Mouse (Mus musculus): ENCODE results near the gene AU040320. TPM values are rescaled to one million over a fixed set of nuclear protein-coding genes. Genes with fewer than 3 reads are reported as not detected.

AU040320 gene
- polyA plus RNA-seq, 1 experiment from 2014 or later = 29.8 TPM

DNA sequence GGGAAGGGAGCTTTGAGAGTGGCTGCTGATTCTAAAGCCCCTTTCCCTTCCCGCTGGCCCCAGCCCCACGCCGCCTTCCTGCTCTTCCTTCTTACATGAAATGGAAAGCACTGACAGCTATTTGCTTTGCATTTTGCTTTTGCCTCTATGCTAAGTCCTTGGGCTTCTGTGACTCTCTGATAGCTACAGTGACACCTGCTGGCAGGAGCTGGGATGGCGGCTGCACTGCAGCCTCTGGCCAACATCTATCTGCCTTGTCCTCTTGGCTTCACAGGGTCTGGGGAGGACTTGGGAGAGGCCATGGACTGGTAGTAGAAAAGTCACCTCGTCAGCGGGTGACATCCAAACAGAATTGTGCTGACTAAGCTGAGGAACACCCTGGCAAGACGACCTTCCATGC, 86.5 kb downstream of the AU040320 start:
- Histone ChIP-seq H3K27ac (ENCODE audit: poor library complexity, severe bottlenecking) (no peak overlapping the region), H3K4me3 (no peak overlapping the region), H3K36me3 (peaks cover 37% of the 10 kb centered on the region), H3K4me2 (no peak overlapping the region), H3K27me3 (replicated peaks) (no peaks in the 10 kb centered on the region), H3K9ac (no peak overlapping the region), H3K9me3 (replicated peaks) (no peaks in the 10 kb centered on the region), H3K4me1 (replicated peaks) (peaks cover 14% of the 10 kb centered on the region; the same call in 1 of the 2 replicates)
- ATAC-seq (ENCODE audit: insufficient number of reproducible peaks, low FRiP score) = no peak
- WGBS = 11% methylated on average over 7 of the region's 7 CpGs

GRCm38 (mm10) chr4:126840996-126841560, 87.7 kb downstream of the AU040320 start:
- no peak overlapping the region for H3K4me3 ChIP-seq
- 87% methylated on average over 15 of the region's 15 CpGs for WGBS
- H3K27ac ChIP-seq (ENCODE audit: poor library complexity, severe bottlenecking) = no peak overlapping the region
- ATAC-seq (ENCODE audit: insufficient number of reproducible peaks, low FRiP score) = no peak
- peaks cover 14% of the 10 kb centered on the region; the same call in 1 of the 2 replicates for H3K4me1 ChIP-seq (replicated peaks)
- H3K36me3 ChIP-seq = peaks cover 28% of the 10 kb centered on the region
- no peaks in the 10 kb centered on the region for H3K27me3 ChIP-seq (replicated peaks)
- H3K9me3 ChIP-seq (replicated peaks) = no peaks in the 10 kb centered on the region
- H3K9ac ChIP-seq = no peak overlapping the region
- H3K4me2 ChIP-seq = no peak overlapping the region

DNA sequence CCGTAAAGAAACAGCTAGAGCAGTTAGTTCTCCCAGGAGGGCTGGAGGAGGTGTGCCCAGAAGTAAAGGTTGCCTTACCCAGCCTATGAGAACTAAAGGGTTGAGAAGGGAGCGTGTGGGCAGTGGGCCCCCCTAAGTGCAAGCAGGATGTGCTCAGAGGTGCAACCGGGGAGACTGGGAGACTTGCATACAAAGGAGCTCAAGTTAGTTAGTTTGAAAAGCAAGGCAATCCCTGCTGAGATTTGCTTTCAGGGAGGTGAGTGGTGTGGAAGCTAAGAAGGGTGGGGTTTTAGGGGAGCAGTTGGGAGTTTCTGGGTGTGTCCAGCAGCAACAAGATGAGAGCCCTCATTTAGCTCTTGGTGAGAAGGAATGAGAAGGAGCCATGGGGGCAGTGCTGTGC, 89.6 kb downstream of the AU040320 start:
- no peak overlapping the region for H3K4me3 ChIP-seq
- H3K27me3 ChIP-seq (replicated peaks) = no peaks in the 10 kb centered on the region
- no peak for ATAC-seq (ENCODE audit: insufficient number of reproducible peaks, low FRiP score)
- no peaks in the 10 kb centered on the region for H3K9me3 ChIP-seq (replicated peaks)
- peaks cover 32% of the 10 kb centered on the region for H3K36me3 ChIP-seq
- peaks cover 12% of the 10 kb centered on the region; the same call in 1 of the 2 replicates for H3K4me1 ChIP-seq (replicated peaks)
- no peak overlapping the region for H3K27ac ChIP-seq (ENCODE audit: poor library complexity, severe bottlenecking)
- 66% methylated on average over 3 of the region's 3 CpGs for WGBS
- no peak overlapping the region for H3K4me2 ChIP-seq
- H3K9ac ChIP-seq = no peak overlapping the region

DNA sequence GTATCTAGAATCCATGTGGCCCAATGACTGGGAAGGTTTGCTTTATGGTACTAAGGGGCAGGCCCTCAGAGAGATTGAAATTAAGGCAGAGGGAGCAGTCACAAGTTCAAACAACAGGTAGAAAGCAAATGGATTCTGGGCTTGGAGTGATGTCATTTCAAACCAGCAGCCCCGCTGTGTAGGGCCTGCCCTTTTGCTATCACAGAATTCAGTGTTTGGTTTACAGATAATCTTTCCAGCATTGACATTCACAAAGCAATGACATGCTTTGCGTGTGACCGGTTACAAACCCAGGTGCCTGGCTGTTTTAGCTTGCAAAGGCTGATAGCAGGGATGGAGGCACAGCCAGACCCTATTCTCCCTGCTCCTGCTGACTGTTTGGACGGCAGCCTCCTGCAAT, 92.3 kb downstream of the AU040320 start:
- H3K27me3 ChIP-seq (replicated peaks) = no peaks in the 10 kb centered on the region
- H3K4me3 ChIP-seq = no peak overlapping the region
- no peaks in the 10 kb centered on the region for H3K9me3 ChIP-seq (replicated peaks)
- H3K4me1 ChIP-seq (replicated peaks) = peaks cover 15% of the 10 kb centered on the region
- no peak overlapping the region for H3K27ac ChIP-seq (ENCODE audit: poor library complexity, severe bottlenecking)
- no peak overlapping the region for H3K9ac ChIP-seq
- H3K4me2 ChIP-seq = no peak overlapping the region
- no peak for ATAC-seq (ENCODE audit: insufficient number of reproducible peaks, low FRiP score)
- H3K36me3 ChIP-seq = peaks cover 47% of the 10 kb centered on the region
- 50% methylated on average over 4 of the region's 4 CpGs for WGBS

- 62% methylated on average over 7 of the region's 7 CpGs for WGBS
- no peak overlapping the region for H3K27ac ChIP-seq (ENCODE audit: poor library complexity, severe bottlenecking)
- H3K27me3 ChIP-seq (replicated peaks) = no peaks in the 10 kb centered on the region
- H3K4me3 ChIP-seq = no peak overlapping the region
- peaks cover 24% of the 10 kb centered on the region for H3K4me1 ChIP-seq (replicated peaks)
- H3K36me3 ChIP-seq = peaks cover 51% of the 10 kb centered on the region
- ATAC-seq (ENCODE audit: insufficient number of reproducible peaks, low FRiP score) = no peak
- no peaks in the 10 kb centered on the region for H3K9me3 ChIP-seq (replicated peaks)
- H3K4me2 ChIP-seq = no peak overlapping the region
- H3K9ac ChIP-seq = no peak overlapping the region
Observed at GRCm38 (mm10) chr4:126846971-126847370, 93.6 kb downstream of the AU040320 start.

- no peaks in the 10 kb centered on the region for H3K27me3 ChIP-seq (replicated peaks)
- no peak for ATAC-seq (ENCODE audit: insufficient number of reproducible peaks, low FRiP score)
- H3K27ac ChIP-seq (ENCODE audit: poor library complexity, severe bottlenecking) = peak overlapping the region; percentile 85
- H3K9me3 ChIP-seq (replicated peaks) = no peaks in the 10 kb centered on the region
- H3K4me3 ChIP-seq = no peak overlapping the region
- peaks cover 63% of the 10 kb centered on the region for H3K36me3 ChIP-seq
- WGBS = 53% methylated on average over 7 of the region's 7 CpGs
- no peak overlapping the region for H3K4me2 ChIP-seq
- peaks cover 28% of the 10 kb centered on the region for H3K4me1 ChIP-seq (replicated peaks)
- H3K9ac ChIP-seq = no peak overlapping the region; the same call in 1 of the 2 replicates
Observed at GRCm38 (mm10) chr4:126850019-126850777, 96.9 kb downstream of the AU040320 start.

- no peak overlapping the region; the same call in 1 of the 2 replicates for H3K9ac ChIP-seq
- no peak for ATAC-seq (ENCODE audit: insufficient number of reproducible peaks, low FRiP score)
- peaks cover 28% of the 10 kb centered on the region for H3K4me1 ChIP-seq (replicated peaks)
- peak overlapping the region; percentile 85 for H3K27ac ChIP-seq (ENCODE audit: poor library complexity, severe bottlenecking)
- H3K4me2 ChIP-seq = no peak overlapping the region
- no peak overlapping the region for H3K4me3 ChIP-seq
- H3K9me3 ChIP-seq (replicated peaks) = no peaks in the 10 kb centered on the region
- H3K27me3 ChIP-seq (replicated peaks) = no peaks in the 10 kb centered on the region
- 43% methylated on average over 4 of the region's 4 CpGs for WGBS
- H3K36me3 ChIP-seq = peaks cover 63% of the 10 kb centered on the region
Observed at GRCm38 (mm10) chr4:126850778-126851080, 97.4 kb downstream of the AU040320 start.

DNA sequence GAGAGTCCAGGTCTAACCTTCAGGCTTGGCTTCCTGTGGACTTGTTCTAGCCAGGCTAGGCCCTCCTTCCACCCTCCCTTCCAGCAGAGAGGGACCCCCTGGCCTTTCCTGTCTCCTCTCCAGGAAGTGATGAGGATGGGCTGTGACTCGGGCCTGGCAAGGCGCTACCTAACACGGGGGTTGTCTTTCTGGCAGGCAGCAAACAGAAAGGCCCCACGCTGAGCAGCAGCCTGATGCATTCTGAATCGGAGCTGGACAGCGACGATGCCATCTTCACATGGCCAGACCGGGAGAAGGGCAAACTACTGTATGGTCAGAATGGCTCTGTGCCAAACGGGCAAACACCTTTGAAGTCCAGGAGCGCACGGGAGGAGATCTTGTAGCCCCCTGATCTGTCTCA, 99.6 kb downstream of the AU040320 start:
- ATAC-seq (ENCODE audit: insufficient number of reproducible peaks, low FRiP score) = no peak
- no peak overlapping the region for H3K4me2 ChIP-seq
- peaks cover 45% of the 10 kb centered on the region for H3K36me3 ChIP-seq
- WGBS = 61% methylated on average over 11 of the region's 11 CpGs
- no peak overlapping the region for H3K4me3 ChIP-seq
- H3K4me1 ChIP-seq (replicated peaks) = peaks cover 28% of the 10 kb centered on the region
- H3K9ac ChIP-seq = no peak overlapping the region
- no peaks in the 10 kb centered on the region for H3K9me3 ChIP-seq (replicated peaks)
- H3K27me3 ChIP-seq (replicated peaks) = no peaks in the 10 kb centered on the region
- H3K27ac ChIP-seq (ENCODE audit: poor library complexity, severe bottlenecking) = no peak overlapping the region

DNA sequence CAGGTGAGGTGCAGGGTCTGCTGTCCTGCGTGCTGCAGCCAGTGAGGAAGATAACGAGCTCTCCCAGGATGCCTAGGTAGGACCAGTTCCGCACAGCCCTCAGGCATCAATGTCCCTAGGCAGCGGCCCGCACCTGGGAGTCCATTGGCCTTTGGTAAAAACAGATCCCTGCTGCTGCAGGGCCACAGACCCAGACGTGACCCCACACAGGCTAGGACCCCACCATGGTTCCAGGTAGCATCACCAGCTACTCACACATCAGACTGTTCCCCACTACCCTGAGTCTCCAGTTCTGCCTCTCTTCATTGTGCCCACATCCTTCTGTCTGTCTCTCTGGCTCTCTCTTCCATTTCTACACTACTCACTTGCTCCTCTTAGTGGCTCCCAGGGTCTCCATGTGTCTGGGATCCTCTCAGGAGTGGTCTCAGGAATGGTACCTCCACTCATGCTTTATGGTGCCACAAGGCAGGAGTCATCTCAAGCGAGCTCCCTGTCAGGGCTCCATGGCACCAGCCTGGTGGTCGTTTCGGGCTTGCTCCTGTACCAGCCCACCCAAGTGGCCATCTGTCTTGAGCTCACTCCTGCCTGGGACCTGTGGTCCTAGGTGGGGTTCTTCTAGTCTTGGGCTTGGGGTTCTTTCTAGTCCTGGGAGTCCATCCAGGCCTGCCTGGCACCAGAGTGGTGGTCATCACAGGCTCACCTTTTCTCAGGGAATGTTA, 107.1 kb downstream of the AU040320 start:
- ATAC-seq (ENCODE audit: insufficient number of reproducible peaks, low FRiP score) = no peak
- Histone ChIP-seq H3K9ac (no peak overlapping the region), H3K4me3 (no peak overlapping the region), H3K27ac (ENCODE audit: poor library complexity, severe bottlenecking) (no peak overlapping the region), H3K36me3 (peaks cover 41% of the 10 kb centered on the region), H3K27me3 (replicated peaks) (no peaks in the 10 kb centered on the region), H3K9me3 (replicated peaks) (no peaks in the 10 kb centered on the region), H3K4me2 (no peak overlapping the region), H3K4me1 (replicated peaks) (no peaks in the 10 kb centered on the region)
- 87% methylated on average over 9 of the region's 9 CpGs for WGBS

GRCm38 (mm10) chr4:126861514-126862266, 108.3 kb downstream of the AU040320 start:
- WGBS = 74% methylated on average over 11 of the region's 11 CpGs
- ATAC-seq (ENCODE audit: insufficient number of reproducible peaks, low FRiP score) = no peak
- Histone ChIP-seq H3K4me1 (replicated peaks) (no peaks in the 10 kb centered on the region), H3K27me3 (replicated peaks) (no peaks in the 10 kb centered on the region), H3K36me3 (peaks cover 54% of the 10 kb centered on the region), H3K4me3 (no peak overlapping the region), H3K27ac (ENCODE audit: poor library complexity, severe bottlenecking) (no peak overlapping the region), H3K4me2 (no peak overlapping the region), H3K9me3 (replicated peaks) (no peaks in the 10 kb centered on the region), H3K9ac (no peak overlapping the region)

DNA sequence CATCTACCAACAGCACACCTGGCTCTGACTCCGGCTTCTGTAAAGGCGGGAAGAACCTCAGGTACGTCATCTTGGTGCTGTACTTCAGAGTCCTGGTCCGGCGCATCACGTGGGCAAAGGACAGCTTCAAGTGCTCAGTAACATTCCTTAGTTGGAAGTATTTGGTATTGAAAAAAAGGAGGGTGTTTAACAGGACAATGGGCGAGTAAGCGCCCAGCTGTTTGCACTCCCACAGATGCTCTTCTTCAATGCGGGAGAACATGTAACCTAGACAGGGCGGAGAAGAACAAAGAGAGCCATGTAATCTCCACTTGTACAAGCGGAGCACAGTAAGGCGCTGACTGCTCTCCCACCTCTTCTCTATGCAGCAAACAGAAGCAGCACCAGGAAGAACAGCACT, 115.4 kb downstream of the AU040320 start:
- Histone ChIP-seq H3K27me3 (replicated peaks) (no peaks in the 10 kb centered on the region), H3K36me3 (peaks cover 67% of the 10 kb centered on the region)
- 92% methylated on average over 12 of the region's 12 CpGs for WGBS

More for the DNA sequence above, 115.4 kb downstream of the AU040320 start:
- Histone ChIP-seq H3K9ac (no peak overlapping the region), H3K4me2 (no peak overlapping the region), H3K9me3 (replicated peaks) (no peaks in the 10 kb centered on the region), H3K4me1 (replicated peaks) (no peaks in the 10 kb centered on the region), H3K4me3 (no peak overlapping the region), H3K27ac (ENCODE audit: poor library complexity, severe bottlenecking) (no peak overlapping the region)
- no peak for ATAC-seq (ENCODE audit: insufficient number of reproducible peaks, low FRiP score)

All from heart, embryonic 12.5 days (tissue).